Mouse (Mus musculus): Measurements from ENCODE around the gene Casq2. TPM values are rescaled to one million over a fixed set of nuclear protein-coding genes. Genes with fewer than 3 reads are reported as not detected.

The Casq2 gene
- 0.64 TPM for polyA plus RNA-seq (2012; fragmentation: generic; extraction: Trizol)
- long read RNA-seq, experiment 1, transcript Casq2-201 (11 exons, 2,556 nt), result major isoform, 8 of 13 reads
- long read RNA-seq, experiment 1, partial matches to known transcripts, result 1 of 13 reads
- long read RNA-seq, experiment 1, other reads (novel, unspliced or antisense), result 4 of 13 reads
- long read RNA-seq, experiment 2, partial matches to known transcripts, result 0 of 1 reads
- long read RNA-seq, experiment 2, other reads (novel, unspliced or antisense), result 1 of 1 reads

- H3K79me2 ChIP-seq (ENCODE audit: control insufficient read depth, insufficient read depth), result no peaks in the 10 kb centered on the region
- H3ac ChIP-seq (ENCODE audit: control insufficient read depth, insufficient read length, low read depth), result no peak within 1 kb of the TSS
- H3K27me3 ChIP-seq (ENCODE audit: control insufficient read depth, insufficient read depth, insufficient read length), result no peaks in the 10 kb centered on the region
- no peak for TF ChIP-seq MYOG (IDR thresholded peaks at IDR 0.05; ENCODE audit: control insufficient read depth, extremely low read depth, insufficient read length)
- TF ChIP-seq CTCF (IDR thresholded peaks at IDR 0.05; ENCODE audit: control insufficient read depth, insufficient read depth, insufficient read length), result no peak
- TF ChIP-seq CEBPB (IDR thresholded peaks at IDR 0.05; ENCODE audit: low read depth), result no peak
- no peak for TF ChIP-seq MAX (IDR thresholded peaks at IDR 0.05)
- no peak for TF ChIP-seq USF1 (IDR thresholded peaks at IDR 0.05; ENCODE audit: low read depth)
- no peak for TF ChIP-seq FOSL1 (IDR thresholded peaks at IDR 0.05; ENCODE audit: insufficient read depth, low read length, poor library complexity, severe bottlenecking)
- TF ChIP-seq MYOD1 (IDR thresholded peaks at IDR 0.05; ENCODE audit: control insufficient read depth, insufficient read length, low read depth), result no peak
- H3K79me3 ChIP-seq (ENCODE audit: low read depth), result no peaks in the 10 kb centered on the region
- no peaks in the 10 kb centered on the region for H3K36me3 ChIP-seq (ENCODE audit: control insufficient read depth, insufficient read depth)
- no peak within 1 kb of the TSS for H3K4me3 ChIP-seq (ENCODE audit: insufficient read depth, poor library complexity, severe bottlenecking)
Observed at GRCm38 (mm10) chr3:102086283-102086682, at the start of gene Casq2. Gene Casq2 (plus strand): TSS chr3:102086415.

GRCm38 (mm10) chr3:102037806-102038205 lies 48.4 kb upstream of the Casq2 start:
- Histone ChIP-seq H3K79me3 (ENCODE audit: low read depth) (no peaks in the 10 kb centered on the region), H3K27me3 (ENCODE audit: control insufficient read depth, insufficient read depth, insufficient read length) (no peaks in the 10 kb centered on the region), H3ac (ENCODE audit: control insufficient read depth, insufficient read length, low read depth) (no peak overlapping the region), H3K79me2 (ENCODE audit: control insufficient read depth, insufficient read depth) (no peaks in the 10 kb centered on the region), H3K36me3 (ENCODE audit: control insufficient read depth, insufficient read depth) (no peaks in the 10 kb centered on the region), H3K4me3 (ENCODE audit: insufficient read depth, poor library complexity, severe bottlenecking) (no peak overlapping the region)
- no peak for TF ChIP-seq CTCF (IDR thresholded peaks at IDR 0.05; ENCODE audit: control insufficient read depth, insufficient read depth, insufficient read length)
- no peak for TF ChIP-seq USF1 (IDR thresholded peaks at IDR 0.05; ENCODE audit: low read depth)
- no peak for TF ChIP-seq MAX (IDR thresholded peaks at IDR 0.05)
- no peak for TF ChIP-seq FOSL1 (IDR thresholded peaks at IDR 0.05; ENCODE audit: insufficient read depth, low read length, poor library complexity, severe bottlenecking)
- no peak for TF ChIP-seq MYOD1 (IDR thresholded peaks at IDR 0.05; ENCODE audit: control insufficient read depth, insufficient read length, low read depth)

- TF ChIP-seq USF1 (IDR thresholded peaks at IDR 0.05; ENCODE audit: low read depth) (no peak), MAX (IDR thresholded peaks at IDR 0.05) (no peak), MYOG (IDR thresholded peaks at IDR 0.05; ENCODE audit: control insufficient read depth, extremely low read depth, insufficient read length) (no peak), MYOD1 (IDR thresholded peaks at IDR 0.05; ENCODE audit: control insufficient read depth, insufficient read length, low read depth) (no peak), CTCF (IDR thresholded peaks at IDR 0.05; ENCODE audit: control insufficient read depth, insufficient read depth, insufficient read length) (no peak), CEBPB (IDR thresholded peaks at IDR 0.05; ENCODE audit: low read depth) (no peak), FOSL1 (IDR thresholded peaks at IDR 0.05; ENCODE audit: insufficient read depth, low read length, poor library complexity, severe bottlenecking) (no peak)
Observed at GRCm38 (mm10) chr3:102038608-102039007, 47.6 kb upstream of the Casq2 start.

GRCm38 (mm10) chr3:102041632-102042031 lies 44.6 kb upstream of the Casq2 start:
- Histone ChIP-seq H3K79me2 (ENCODE audit: control insufficient read depth, insufficient read depth) (no peaks in the 10 kb centered on the region), H3K27me3 (ENCODE audit: control insufficient read depth, insufficient read depth, insufficient read length) (peaks cover 3% of the 10 kb centered on the region), H3K79me3 (ENCODE audit: low read depth) (no peaks in the 10 kb centered on the region), H3K36me3 (ENCODE audit: control insufficient read depth, insufficient read depth) (no peaks in the 10 kb centered on the region), H3K4me3 (ENCODE audit: insufficient read depth, poor library complexity, severe bottlenecking) (no peak overlapping the region), H3ac (ENCODE audit: control insufficient read depth, insufficient read length, low read depth) (no peak overlapping the region)
- TF ChIP-seq MAX (IDR thresholded peaks at IDR 0.05) (no peak), USF1 (IDR thresholded peaks at IDR 0.05; ENCODE audit: low read depth) (no peak), MYOD1 (IDR thresholded peaks at IDR 0.05; ENCODE audit: control insufficient read depth, insufficient read length, low read depth) (no peak), CEBPB (IDR thresholded peaks at IDR 0.05; ENCODE audit: low read depth) (no peak), FOSL1 (IDR thresholded peaks at IDR 0.05; ENCODE audit: insufficient read depth, low read length, poor library complexity, severe bottlenecking) (no peak), MYOG (IDR thresholded peaks at IDR 0.05; ENCODE audit: control insufficient read depth, extremely low read depth, insufficient read length) (no peak), CTCF (IDR thresholded peaks at IDR 0.05; ENCODE audit: control insufficient read depth, insufficient read depth, insufficient read length) (no peak)

More at GRCm38 (mm10) chr3:102038608-102039007, 47.6 kb upstream of the Casq2 start:
- Histone ChIP-seq H3K79me2 (ENCODE audit: control insufficient read depth, insufficient read depth) (no peaks in the 10 kb centered on the region), H3K4me3 (ENCODE audit: insufficient read depth, poor library complexity, severe bottlenecking) (no peak overlapping the region), H3K36me3 (ENCODE audit: control insufficient read depth, insufficient read depth) (no peaks in the 10 kb centered on the region), H3K27me3 (ENCODE audit: control insufficient read depth, insufficient read depth, insufficient read length) (no peaks in the 10 kb centered on the region), H3K79me3 (ENCODE audit: low read depth) (no peaks in the 10 kb centered on the region), H3ac (ENCODE audit: control insufficient read depth, insufficient read length, low read depth) (no peak overlapping the region)

DNA sequence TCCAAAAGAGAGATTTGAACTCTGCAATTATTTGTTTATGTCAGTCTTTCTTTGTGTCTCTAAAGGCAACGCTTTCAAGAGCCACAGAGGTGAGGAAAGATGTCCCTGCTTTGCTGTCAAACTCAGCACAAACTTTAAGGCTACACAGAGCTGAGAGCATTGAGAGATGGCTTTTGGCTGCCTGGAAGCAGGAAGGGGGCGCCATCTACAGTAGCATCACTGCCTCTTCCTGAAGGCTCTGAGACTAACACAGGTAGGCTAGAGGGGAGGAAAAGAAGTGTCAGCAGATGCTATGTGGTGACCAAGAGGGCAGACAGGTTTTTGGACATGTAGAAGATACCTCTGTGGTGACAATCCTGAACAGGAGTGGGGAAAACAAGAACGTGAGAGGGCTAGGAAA lies 41.1 kb upstream of the Casq2 start:
- Histone ChIP-seq H3K79me2 (ENCODE audit: control insufficient read depth, insufficient read depth) (no peaks in the 10 kb centered on the region), H3ac (ENCODE audit: control insufficient read depth, insufficient read length, low read depth) (no peak overlapping the region), H3K27me3 (ENCODE audit: control insufficient read depth, insufficient read depth, insufficient read length) (peaks cover 3% of the 10 kb centered on the region), H3K36me3 (ENCODE audit: control insufficient read depth, insufficient read depth) (no peaks in the 10 kb centered on the region), H3K79me3 (ENCODE audit: low read depth) (no peaks in the 10 kb centered on the region), H3K4me3 (ENCODE audit: insufficient read depth, poor library complexity, severe bottlenecking) (no peak overlapping the region)
- no peak for TF ChIP-seq MAX (IDR thresholded peaks at IDR 0.05)
- TF ChIP-seq MYOD1 (IDR thresholded peaks at IDR 0.05; ENCODE audit: control insufficient read depth, insufficient read length, low read depth), result no peak
- TF ChIP-seq USF1 (IDR thresholded peaks at IDR 0.05; ENCODE audit: low read depth), result no peak
- TF ChIP-seq FOSL1 (IDR thresholded peaks at IDR 0.05; ENCODE audit: insufficient read depth, low read length, poor library complexity, severe bottlenecking), result no peak

- Histone ChIP-seq H3K36me3 (ENCODE audit: control insufficient read depth, insufficient read depth) (no peaks in the 10 kb centered on the region), H3K79me2 (ENCODE audit: control insufficient read depth, insufficient read depth) (no peaks in the 10 kb centered on the region), H3ac (ENCODE audit: control insufficient read depth, insufficient read length, low read depth) (no peak overlapping the region), H3K4me3 (ENCODE audit: insufficient read depth, poor library complexity, severe bottlenecking) (no peak overlapping the region), H3K79me3 (ENCODE audit: low read depth) (no peaks in the 10 kb centered on the region), H3K27me3 (ENCODE audit: control insufficient read depth, insufficient read depth, insufficient read length) (peaks cover 3% of the 10 kb centered on the region)
- TF ChIP-seq MAX (IDR thresholded peaks at IDR 0.05) (no peak), FOSL1 (IDR thresholded peaks at IDR 0.05; ENCODE audit: insufficient read depth, low read length, poor library complexity, severe bottlenecking) (no peak), MYOD1 (IDR thresholded peaks at IDR 0.05; ENCODE audit: control insufficient read depth, insufficient read length, low read depth) (no peak), CEBPB (IDR thresholded peaks at IDR 0.05; ENCODE audit: low read depth) (no peak), USF1 (IDR thresholded peaks at IDR 0.05; ENCODE audit: low read depth) (no peak), MYOG (IDR thresholded peaks at IDR 0.05; ENCODE audit: control insufficient read depth, extremely low read depth, insufficient read length) (no peak), CTCF (IDR thresholded peaks at IDR 0.05; ENCODE audit: control insufficient read depth, insufficient read depth, insufficient read length) (no peak)
Observed at GRCm38 (mm10) chr3:102047532-102047931, 38.7 kb upstream of the Casq2 start.

Data from C2C12 (cell line).